Mouse (Mus musculus): ENCODE measurements around the gene Sfpq. TPM values are rescaled to one million over a fixed set of nuclear protein-coding genes. Genes with fewer than 3 reads are reported as not detected.
A peak's percentile ranks its signal among the peaks of the same experiment; 100 is the strongest.

The Sfpq gene
- total and polyA plus RNA-seq, 3 experiments, result 16.7 to 75.5 (median 72.2) TPM

- H3K36me3 ChIP-seq (ENCODE audit: control insufficient read depth, insufficient read depth, low read length), result no peaks in the 10 kb centered on the region
- 86% methylated on average over 7 of the region's 7 CpGs for WGBS
- H3K9ac ChIP-seq (ENCODE audit: low read depth, low read length), result no peak overlapping the region
- TF ChIP-seq CTCF (IDR thresholded peaks at IDR 0.05), result peak; percentile 61
- TF ChIP-seq EP300 (IDR thresholded peaks at IDR 0.05; ENCODE audit: insufficient read depth, low read depth, low read length), result no peak
- no peak for TF ChIP-seq POLR2A (IDR thresholded peaks at IDR 0.05; ENCODE audit: insufficient read depth, low read depth, low read length)
- no peaks in the 10 kb centered on the region for H3K79me2 ChIP-seq (replicated peaks; ENCODE audit: control insufficient read depth, insufficient read depth, low read length)
- H3K4me1 ChIP-seq (ENCODE audit: control insufficient read depth, insufficient read depth, low read length), result no peaks in the 10 kb centered on the region
- DNase-seq, result no peak
- intact Hi-C loops (cut with DNase I), result no loop called here
- no peak overlapping the region for H3K4me3 ChIP-seq
- no peak overlapping the region for H3K27ac ChIP-seq
- H3K27me3 ChIP-seq (ENCODE audit: control insufficient read depth, insufficient read depth, low read length), result no peaks in the 10 kb centered on the region
These were observed 33.5 kb downstream of the Sfpq start for GRCm38 (mm10) chr4:127054522-127055198.

GRCm38 (mm10) chr4:127060585-127061290 lies 39.6 kb downstream of the Sfpq start, which contains the start of gene Zmym1:
TSS of gene Zmym1 (minus strand) at chr4:127061152.
- Histone ChIP-seq H3K4me1 (ENCODE audit: control insufficient read depth, insufficient read depth, low read length) (no peaks in the 10 kb centered on the region), H3K79me2 (replicated peaks; ENCODE audit: control insufficient read depth, insufficient read depth, low read length) (peaks cover 2% of the 10 kb centered on the region; the same call in 1 of the 2 replicates), H3K27ac (peak within 1 kb of the TSS; percentile 49), H3K36me3 (ENCODE audit: control insufficient read depth, insufficient read depth, low read length) (no peaks in the 10 kb centered on the region), H3K9ac (ENCODE audit: low read depth, low read length) (peak within 1 kb of the TSS; percentile 98), H3K4me3 (peak within 1 kb of the TSS; percentile 71), H3K27me3 (ENCODE audit: control insufficient read depth, insufficient read depth, low read length) (no peaks in the 10 kb centered on the region)
- no peak for TF ChIP-seq EP300 (IDR thresholded peaks at IDR 0.05; ENCODE audit: insufficient read depth, low read depth, low read length)
- TF ChIP-seq POLR2A (IDR thresholded peaks at IDR 0.05; ENCODE audit: insufficient read depth, low read depth, low read length), result peak; percentile 73
- DNase-seq, result peak; percentile 93 to 95
- 1% methylated on average over 38 of the region's 38 CpGs for WGBS
- intact Hi-C loops (cut with DNase I), result loop anchor here (5.0 kb wide), 1 partner anchor 38 kb away; the partner anchor contains the start of gene Sfpq

- 57% methylated on average over 1 of the region's 1 CpGs for WGBS
- Histone ChIP-seq H3K27ac (no peak overlapping the region), H3K4me3 (no peak overlapping the region), H3K79me2 (replicated peaks; ENCODE audit: control insufficient read depth, insufficient read depth, low read length) (peaks cover 2% of the 10 kb centered on the region; the same call in 1 of the 2 replicates), H3K36me3 (ENCODE audit: control insufficient read depth, insufficient read depth, low read length) (no peaks in the 10 kb centered on the region), H3K27me3 (ENCODE audit: control insufficient read depth, insufficient read depth, low read length) (no peaks in the 10 kb centered on the region), H3K4me1 (ENCODE audit: control insufficient read depth, insufficient read depth, low read length) (no peaks in the 10 kb centered on the region), H3K9ac (ENCODE audit: low read depth, low read length) (no peak overlapping the region)
- intact Hi-C loops (cut with DNase I), result loop anchor here (5.0 kb wide), 1 partner anchor 42 kb away; the partner anchor contains the start of gene Sfpq
- no peak for DNase-seq
- no peak for TF ChIP-seq CTCF (IDR thresholded peaks at IDR 0.05)
- TF ChIP-seq POLR2A (IDR thresholded peaks at IDR 0.05; ENCODE audit: insufficient read depth, low read depth, low read length), result no peak
- no peak for TF ChIP-seq EP300 (IDR thresholded peaks at IDR 0.05; ENCODE audit: insufficient read depth, low read depth, low read length)
These were observed 42.9 kb downstream of the Sfpq start for GRCm38 (mm10) chr4:127064051-127064450.

GRCm38 (mm10) chr4:127074915-127075314 lies 53.8 kb downstream of the Sfpq start:
- intact Hi-C loops (cut with DNase I), result loop anchor here (5.0 kb wide), 2 partner anchors 108 to 167 kb away; partner anchors contain the start of genes Smim12 and Zmym4
- no peaks in the 10 kb centered on the region for H3K79me2 ChIP-seq (replicated peaks; ENCODE audit: control insufficient read depth, insufficient read depth, low read length)
- no peaks in the 10 kb centered on the region for H3K27me3 ChIP-seq (ENCODE audit: control insufficient read depth, insufficient read depth, low read length)
- no peak for DNase-seq
- peaks cover 4% of the 10 kb centered on the region for H3K4me1 ChIP-seq (ENCODE audit: control insufficient read depth, insufficient read depth, low read length)
- H3K9ac ChIP-seq (ENCODE audit: low read depth, low read length), result no peak overlapping the region
- TF ChIP-seq CTCF (IDR thresholded peaks at IDR 0.05), result no peak
- no peak for TF ChIP-seq POLR2A (IDR thresholded peaks at IDR 0.05; ENCODE audit: insufficient read depth, low read depth, low read length)
- TF ChIP-seq EP300 (IDR thresholded peaks at IDR 0.05; ENCODE audit: insufficient read depth, low read depth, low read length), result no peak
- 76% methylated on average over 1 of the region's 1 CpGs for WGBS
- H3K4me3 ChIP-seq, result no peak overlapping the region
- no peaks in the 10 kb centered on the region for H3K36me3 ChIP-seq (ENCODE audit: control insufficient read depth, insufficient read depth, low read length)
- no peak overlapping the region for H3K27ac ChIP-seq

GRCm38 (mm10) chr4:127076875-127077548 lies 55.9 kb downstream of the Sfpq start, which contains the start of gene Zmym6:
TSS of gene Zmym6 (plus strand) at chr4:127077383.
- H3K36me3 ChIP-seq (ENCODE audit: control insufficient read depth, insufficient read depth, low read length), result no peaks in the 10 kb centered on the region
- H3K79me2 ChIP-seq (replicated peaks; ENCODE audit: control insufficient read depth, insufficient read depth, low read length), result no peaks in the 10 kb centered on the region
- DNase-seq, result peak; percentile 95 to 96
- H3K4me1 ChIP-seq (ENCODE audit: control insufficient read depth, insufficient read depth, low read length), result peaks cover 4% of the 10 kb centered on the region
- no peaks in the 10 kb centered on the region for H3K27me3 ChIP-seq (ENCODE audit: control insufficient read depth, insufficient read depth, low read length)
- H3K9ac ChIP-seq (ENCODE audit: low read depth, low read length), result peak within 1 kb of the TSS; percentile 81
- peak within 1 kb of the TSS; percentile 86 for H3K27ac ChIP-seq
- TF ChIP-seq EP300 (IDR thresholded peaks at IDR 0.05; ENCODE audit: insufficient read depth, low read depth, low read length) (peak; percentile 75), CTCF (IDR thresholded peaks at IDR 0.05) (0 out of 2 replicates have a peak, but pooled peaks have one; percentile 8), POLR2A (IDR thresholded peaks at IDR 0.05; ENCODE audit: insufficient read depth, low read depth, low read length) (peak; percentile 89)
- intact Hi-C loops (cut with DNase I), result loop anchor here (5.0 kb wide), 2 partner anchors 110 to 165 kb away; partner anchors contain the start of genes Smim12 and Zmym4
- WGBS, result under 1% methylated on average over 46 of the region's 46 CpGs
- H3K4me3 ChIP-seq, result peak within 1 kb of the TSS; percentile 59

All from heart, adult 2 months (tissue).